Mouse (Mus musculus): ENCODE data around the gene Ikbkg. TPM values are rescaled to one million over a fixed set of nuclear protein-coding genes. Genes with fewer than 3 reads are reported as not detected.
"Not testable (repeated sequence)": the region's sequence is repeated elsewhere in the genome, so short reads cannot be mapped to it uniquely, and the experiment has no call there.

Gene Ikbkg
- total RNA-seq, 4 experiments from 2014 or later = 47.2 to 59.1 (median 51.5) TPM

DNA sequence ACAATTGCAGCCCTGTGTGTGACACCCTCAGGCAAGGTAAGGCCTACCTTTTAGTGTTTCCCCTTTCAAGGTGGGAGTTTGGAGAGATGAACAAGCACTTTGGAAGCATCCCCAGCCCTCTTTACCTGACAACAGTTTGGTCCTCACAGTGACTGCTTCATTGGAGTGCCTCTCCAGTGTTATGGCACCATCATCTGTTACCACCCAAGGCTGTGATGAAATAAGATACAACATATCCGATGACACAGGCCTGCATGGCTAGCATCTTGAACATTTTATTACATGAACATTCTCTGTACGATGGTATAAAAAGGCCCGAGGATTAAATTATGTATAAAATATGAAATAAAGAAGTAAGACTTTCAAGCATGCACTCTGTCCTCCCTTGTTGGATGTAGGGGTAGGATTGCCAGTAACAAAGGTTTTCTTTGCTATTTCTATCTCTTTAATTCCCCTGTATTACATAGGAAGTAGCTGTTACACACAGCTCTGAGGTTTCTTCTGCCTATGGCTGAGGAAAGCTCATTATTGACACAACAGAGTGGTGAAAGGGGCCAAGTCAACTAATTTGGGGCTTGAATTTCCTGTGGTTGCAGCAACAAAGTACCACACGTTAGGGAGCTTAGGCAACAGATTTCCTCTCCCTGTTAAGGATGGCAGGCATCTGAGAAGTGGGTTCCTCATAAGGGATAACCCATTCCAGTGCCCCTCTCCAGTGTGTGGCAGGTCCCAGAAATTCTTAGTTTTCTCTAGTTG, 58.2 kb downstream of the Ikbkg start:
- DNase-seq (ENCODE audit: low spot score in 2 of 2) = no peak

DNA sequence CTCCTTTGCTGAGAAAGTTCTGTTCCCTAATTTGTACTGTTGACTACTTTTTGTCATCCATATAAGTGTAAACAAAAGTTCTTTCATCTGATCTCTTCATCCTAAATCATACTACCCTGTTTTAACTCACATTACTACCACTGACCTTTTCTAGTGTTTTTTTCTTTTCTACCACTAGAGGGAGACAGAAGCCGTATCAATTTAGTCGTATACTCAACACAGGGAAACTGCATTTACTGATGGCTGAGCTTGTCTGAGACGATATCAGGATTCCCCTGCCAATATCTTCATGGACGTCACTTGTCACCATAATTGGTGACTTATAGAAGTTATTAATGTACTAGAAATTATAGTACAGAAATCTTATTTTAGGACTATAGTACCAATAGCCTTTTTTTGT, 59.7 kb downstream of the Ikbkg start:
- no peak for DNase-seq (ENCODE audit: low spot score in 2 of 2)

DNA sequence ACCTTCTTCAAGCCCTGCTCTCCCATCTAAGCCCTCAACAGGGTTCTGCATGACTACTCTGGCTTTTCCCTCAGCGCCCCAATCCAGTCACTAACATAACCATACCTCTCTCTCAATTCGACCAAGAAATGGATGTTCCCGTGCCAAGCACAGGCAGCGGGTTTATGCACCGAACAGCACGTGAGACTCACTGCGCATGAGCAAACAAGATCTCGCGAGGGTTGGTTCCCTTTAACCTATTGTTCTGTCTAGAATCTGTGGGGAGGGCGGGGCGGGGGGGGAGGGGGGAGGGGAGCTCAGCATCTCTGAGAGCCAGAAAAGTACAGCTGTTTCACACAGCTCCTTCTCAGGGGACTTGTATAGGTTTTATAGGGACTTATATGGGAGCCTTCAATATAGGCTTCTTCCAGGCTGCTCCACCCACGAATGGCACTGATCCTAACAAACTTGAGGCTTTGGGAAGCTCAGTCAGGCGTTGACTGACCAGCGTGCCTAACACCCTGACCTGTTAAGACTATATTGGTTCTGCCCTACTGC, 88.3 kb downstream of the Ikbkg start, which contains the start of gene Gm6880:
TSS of gene Gm6880 (minus strand) at position 51 of the 537 bp plus-strand sequence.
- DNase-seq (ENCODE audit: low spot score in 2 of 2) = not testable (repeated sequence)

DNA sequence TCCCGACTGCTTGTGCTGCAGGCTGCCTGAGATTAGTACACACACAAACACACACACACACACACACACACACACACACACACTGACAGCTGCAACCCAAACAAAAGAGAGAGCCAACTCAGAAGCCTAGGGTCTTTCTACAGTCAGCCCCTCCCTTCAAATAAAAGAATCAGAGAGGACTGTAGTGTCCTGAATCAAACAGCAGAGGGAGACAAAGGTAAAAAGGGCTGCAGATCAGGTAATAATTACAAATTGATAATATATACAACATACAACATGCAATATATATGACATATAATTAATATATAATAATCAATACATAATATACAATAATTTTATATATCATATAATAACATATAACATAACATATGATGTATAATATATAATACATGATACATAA, 104.0 kb downstream of the Ikbkg start:
- no peak for DNase-seq (ENCODE audit: low spot score in 2 of 2)

Other genes with a start within 250 kb of the Ikbkg start
- gene Tex28, start 225.5 kb upstream of the Ikbkg start, total RNA-seq (2022) = not detected
- gene Tktl1, start 216.0 kb upstream of the Ikbkg start, total RNA-seq (2022) = not detected
- gene Flna, start 143.5 kb upstream of the Ikbkg start, total RNA-seq (2022) = 10 to 100 TPM; 48.4 to 70.4 (median 61.4) TPM
- gene Emd, start 138.6 kb upstream of the Ikbkg start, total RNA-seq (2022) = 10 to 100 TPM; 33.5 to 39.5 (median 38.8) TPM
- 100 to 1,000 TPM; 134 to 270 (median 185) TPM for gene Rpl10, start 122.5 kb upstream of the Ikbkg start, total RNA-seq (2022)
- 10 to 100 TPM; 60.9 to 67.1 (median 63.8) TPM for gene Taz, start 111.4 kb upstream of the Ikbkg start, total RNA-seq (2022)
- 1 to 10 TPM; 1.8 to 5.0 (median 3.1) TPM for gene Dnase1l1, start 111.0 kb upstream of the Ikbkg start, total RNA-seq (2022)
- 100 to 1,000 TPM; 362 to 373 (median 369) TPM for gene Atp6ap1, start 96.2 kb upstream of the Ikbkg start, total RNA-seq (2022)
- 100 to 1,000 TPM; 615 to 673 (median 650) TPM for gene Gdi1, start 88.3 kb upstream of the Ikbkg start, total RNA-seq (2022)
- gene Fam50a, start 80.3 kb upstream of the Ikbkg start, total RNA-seq (2022) = 10 to 100 TPM; 31.3 to 37.6 (median 33.6) TPM
- gene Plxna3, start 64.2 kb upstream of the Ikbkg start, total RNA-seq (2022) = 10 to 100 TPM; 21.6 to 29.4 (median 25.8) TPM
- 10 to 100 TPM; 22.3 to 28.7 (median 25.7) TPM for gene Lage3, start 39.7 kb upstream of the Ikbkg start, total RNA-seq (2022)
- 10 to 100 TPM; 62.8 to 70.3 (median 68.1) TPM for gene Ubl4a, start 20.1 kb upstream of the Ikbkg start, total RNA-seq (2022)
- 1 to 10 TPM; 2.8 to 4.5 (median 3.7) TPM for gene Slc10a3, start 19.9 kb upstream of the Ikbkg start, total RNA-seq (2022)
- 10 to 100 TPM; 16.8 to 29.9 (median 20.9) TPM for gene Fam3a, start within 50 bp of the Ikbkg start, total RNA-seq (2022)
- 10 to 100 TPM; 32.6 to 42.0 (median 37.0) TPM for gene G6pdx, start 35.9 kb downstream of the Ikbkg start, total RNA-seq (2022)
- gene Gm6880, start 88.1 kb downstream of the Ikbkg start, total RNA-seq (2022) = not detected
- not detected for gene Olfr1326-ps1, start 181.6 kb downstream of the Ikbkg start, total RNA-seq (2022)
- gene Olfr1325, start 199.4 kb downstream of the Ikbkg start, total RNA-seq (2022) = not detected

Measured in left cerebral cortex, adult 8-10 months (tissue).